Mouse (Mus musculus): ENCODE results near the gene Fam180a. TPM values are rescaled to one million over a fixed set of nuclear protein-coding genes. Genes with fewer than 3 reads are reported as not detected.

The Fam180a gene
- total RNA-seq, 2 experiments from 2014 or later, result 0.65 to 0.92 TPM

GRCm38 (mm10) chr6:35319850-35320249, 6.1 kb downstream of the Fam180a start:
- DNase-seq, result no peak
- intact Hi-C loops (cut with DNase I), result no loop called here

- intact Hi-C loops (cut with DNase I), result no loop called here
- no peak for DNase-seq
Observed at GRCm38 (mm10) chr6:35313520-35313919, 12.4 kb downstream of the Fam180a start.

GRCm38 (mm10) chr6:35309406-35309805, 16.5 kb downstream of the Fam180a start:
- intact Hi-C loops (cut with DNase I), result no loop called here
- no peak for DNase-seq

GRCm38 (mm10) chr6:35308037-35308436, 17.9 kb downstream of the Fam180a start, which contains the start of gene Slc13a4:
Gene Slc13a4, minus strand, starts transcription at chr6:35308131.
- intact Hi-C loops (cut with DNase I), result no loop called here

GRCm38 (mm10) chr6:35307136-35307535, 18.8 kb downstream of the Fam180a start:
- DNase-seq, result no peak
- intact Hi-C loops (cut with DNase I), result no loop called here

More at GRCm38 (mm10) chr6:35308037-35308436, 17.9 kb downstream of the Fam180a start, which contains the start of gene Slc13a4:
- DNase-seq, result no peak

GRCm38 (mm10) chr6:35303355-35303900, 22.5 kb downstream of the Fam180a start:
- DNase-seq, result no peak
- intact Hi-C loops (cut with DNase I), result no loop called here

- intact Hi-C loops (cut with DNase I), result no loop called here
- no peak for DNase-seq
Observed at GRCm38 (mm10) chr6:35302581-35302980, 23.4 kb downstream of the Fam180a start.

GRCm38 (mm10) chr6:35298323-35298722, 27.6 kb downstream of the Fam180a start:
- DNase-seq, result peak in 1 of 2 experiments; percentile 15
- intact Hi-C loops (cut with DNase I), result no loop called here

GRCm38 (mm10) chr6:35297516-35298227, 28.3 kb downstream of the Fam180a start:
- no peak for DNase-seq
- intact Hi-C loops (cut with DNase I), result loop anchor here (2.0 kb wide), 1 partner anchor 45 kb away; no protein-coding TSS in a partner anchor

GRCm38 (mm10) chr6:35297001-35297400, 28.9 kb downstream of the Fam180a start:
- intact Hi-C loops (cut with DNase I), result loop anchor here (2.0 kb wide), 1 partner anchor 44 kb away; no protein-coding TSS in a partner anchor
- peak; percentile 62 to 77 for DNase-seq

- intact Hi-C loops (cut with DNase I), result no loop called here
- no peak for DNase-seq
Observed at GRCm38 (mm10) chr6:35294964-35295363, 31.0 kb downstream of the Fam180a start.

GRCm38 (mm10) chr6:35289676-35290075, 36.3 kb downstream of the Fam180a start:
- no peak for DNase-seq
- intact Hi-C loops (cut with DNase I), result loop anchor here (2.0 kb wide), 1 partner anchor 33 kb away; no protein-coding TSS in a partner anchor

- no peak for DNase-seq
- intact Hi-C loops (cut with DNase I), result loop anchor here (2.0 kb wide), 1 partner anchor 32 kb away; no protein-coding TSS in a partner anchor
Observed at GRCm38 (mm10) chr6:35288920-35289319, 37.0 kb downstream of the Fam180a start.

- intact Hi-C loops (cut with DNase I), result loop anchor here (2.0 kb wide), 1 partner anchor 31 kb away; no protein-coding TSS in a partner anchor
Observed at GRCm38 (mm10) chr6:35288114-35288761, 37.7 kb downstream of the Fam180a start.

GRCm38 (mm10) chr6:35279306-35279705, 46.6 kb downstream of the Fam180a start:
- intact Hi-C loops (cut with DNase I), result no loop called here
- no peak for DNase-seq

More at GRCm38 (mm10) chr6:35288114-35288761, 37.7 kb downstream of the Fam180a start:
- peak; percentile 31 to 63 for DNase-seq

- intact Hi-C loops (cut with DNase I), result no loop called here
- no peak for DNase-seq
Observed at GRCm38 (mm10) chr6:35277903-35278587, 47.9 kb downstream of the Fam180a start.

GRCm38 (mm10) chr6:35273391-35274082, 52.4 kb downstream of the Fam180a start:
- intact Hi-C loops (cut with DNase I), result no loop called here
- no peak for DNase-seq

GRCm38 (mm10) chr6:35271868-35272765, 53.8 kb downstream of the Fam180a start:
- no peak for DNase-seq
- intact Hi-C loops (cut with DNase I), result no loop called here
